Mouse (Mus musculus) heart, embryonic 16.5 days (tissue): Measurements from ENCODE around the gene Ptprk. TPM values are rescaled to one million over a fixed set of nuclear protein-coding genes. Genes with fewer than 3 reads are reported as not detected.
A peak's percentile ranks its signal among the peaks of the same experiment; 100 is the strongest.

Experiments used
- ATAC-seq: fragments of 200-750 bp; cut with Nextera tagmentation; replicated peaks from 2 replicates; pipeline ENCODE4 v1.8.0; 2017; ENCODE audit warnings: moderate number of reproducible peaks; ENCODE audit not compliant: insufficient read depth, low FRiP score; ENCODE audit errors: extremely low read depth
- H3K27ac ChIP-seq: fragments of 300-500 bp; sonication (generic); 2 replicates; pipeline ENCODE4 v1.5.1; 2014; ENCODE audit warnings: mild to moderate bottlenecking, low read length, control low read depth, moderate library complexity
- H3K27me3 ChIP-seq: fragments of 300-500 bp; sonication (generic); 2 replicates; pipeline ENCODE4 v1.6.1; 2014; ENCODE audit warnings: low read length, mixed read lengths; ENCODE audit not compliant: control insufficient read depth, insufficient read depth
- H3K36me3 ChIP-seq: fragments of 300-500 bp; sonication (generic); 2 replicates; pipeline ENCODE4 v1.6.1; 2014; ENCODE audit not compliant: control insufficient read depth, insufficient read depth
- H3K4me1 ChIP-seq: fragments of 300-500 bp; sonication (generic); 2 replicates; pipeline ENCODE4 v1.6.1; 2014; ENCODE audit warnings: low read length, mixed read lengths; ENCODE audit not compliant: control insufficient read depth, insufficient read depth
- H3K4me2 ChIP-seq: fragments of 300-500 bp; sonication (generic); 2 replicates; pipeline ENCODE4 v1.6.1; 2014; ENCODE audit warnings: low read depth, mild to moderate bottlenecking, control low read depth, low read length
- H3K4me3 ChIP-seq: fragments of 300-500 bp; sonication (generic); 2 replicates; pipeline ENCODE4 v1.5.1; 2014; ENCODE audit warnings: mild to moderate bottlenecking, control low read depth, low read length
- H3K9ac ChIP-seq: fragments of 300-500 bp; sonication (generic); 2 replicates; pipeline ENCODE4 v1.6.1; 2014; ENCODE audit warnings: low read length, control low read depth
- H3K9me3 ChIP-seq: fragments of 300-500 bp; sonication (generic); replicated peaks from 2 replicates; pipeline ENCODE4 v1.6.1; 2016; ENCODE audit warnings: low read length; ENCODE audit not compliant: control insufficient read depth
- WGBS: fragments of 180-500 bp; shearing (Covaris S2); extraction: QIAGEN DNeasy Blood & Tissue Kit; methylation state at CpG from one replicate; pipeline ENCODE4 v1.1.7; 2014; 5-methylcytosine and 5-hydroxymethylcytosine counted together
- polyA plus RNA-seq: library from polyadenylated mRNA; unstranded; fragments of >200 nt; fragmentation: Nextera tagmentation; extraction: Ambion mirVana; gene quantifications from 2 replicates; pipeline ENCODE4 v1.2.1, GENCODE M21; 2015

Gene Ptprk
- polyA plus RNA-seq, 1 experiment from 2014 or later: 42.5 TPM

- Histone ChIP-seq H3K9ac (no peak overlapping the region), H3K27ac (peak overlapping the region; percentile 53), H3K27me3 (no peaks in the 10 kb centered on the region), H3K9me3 (no peaks in the 10 kb centered on the region), H3K4me3 (no peak overlapping the region), H3K4me1 (peaks cover 10% of the 10 kb centered on the region; the same call in 1 of the 2 replicates), H3K36me3 (no peaks in the 10 kb centered on the region), H3K4me2 (no peak overlapping the region)
- no peak for ATAC-seq
- 59% methylated on average over 3 of the region's 3 CpGs for WGBS
Observed at GRCm38 (mm10) chr10:28518297-28518696, 443.7 kb downstream of the Ptprk start.

- no peak for ATAC-seq
- Histone ChIP-seq H3K36me3 (no peaks in the 10 kb centered on the region), H3K4me2 (no peak overlapping the region), H3K4me3 (no peak overlapping the region), H3K9ac (no peak overlapping the region), H3K9me3 (no peaks in the 10 kb centered on the region), H3K4me1 (peaks cover 18% of the 10 kb centered on the region), H3K27me3 (no peaks in the 10 kb centered on the region), H3K27ac (no peak overlapping the region)
- WGBS: 70% methylated on average over 1 of the region's 1 CpGs
Observed at GRCm38 (mm10) chr10:28519861-28520260, 445.2 kb downstream of the Ptprk start.

- H3K4me3 ChIP-seq: peak overlapping the region; percentile 16; the same call in 1 of the 2 replicates
- peak overlapping the region; percentile 41 for H3K4me2 ChIP-seq
- 31% methylated on average over 14 of the region's 14 CpGs for WGBS
- ATAC-seq: peak; percentile 90
- H3K36me3 ChIP-seq: no peaks in the 10 kb centered on the region
- no peak overlapping the region for H3K9ac ChIP-seq
- no peaks in the 10 kb centered on the region for H3K27me3 ChIP-seq
- peak overlapping the region; percentile 84 for H3K27ac ChIP-seq
- peaks cover 8% of the 10 kb centered on the region for H3K4me1 ChIP-seq
- H3K9me3 ChIP-seq: no peaks in the 10 kb centered on the region
Observed at GRCm38 (mm10) chr10:28523992-28524735, 449.5 kb downstream of the Ptprk start.

GRCm38 (mm10) chr10:28540595-28540994 is 466.0 kb downstream of the Ptprk start:
- H3K9me3 ChIP-seq: no peaks in the 10 kb centered on the region
- 38% methylated on average over 4 of the region's 4 CpGs for WGBS
- H3K36me3 ChIP-seq: no peaks in the 10 kb centered on the region
- ATAC-seq: no peak
- no peaks in the 10 kb centered on the region for H3K4me1 ChIP-seq
- 0 out of 2 replicates have a peak overlapping the region, but pooled peaks have one; percentile 21 for H3K27ac ChIP-seq
- H3K4me2 ChIP-seq: 0 out of 2 replicates have a peak overlapping the region, but pooled peaks have one; percentile 5
- H3K9ac ChIP-seq: no peak overlapping the region
- no peak overlapping the region for H3K4me3 ChIP-seq
- no peaks in the 10 kb centered on the region for H3K27me3 ChIP-seq

- Histone ChIP-seq H3K4me3 (no peak overlapping the region), H3K27ac (no peak overlapping the region), H3K9me3 (no peaks in the 10 kb centered on the region), H3K4me2 (no peak overlapping the region), H3K9ac (no peak overlapping the region), H3K36me3 (no peaks in the 10 kb centered on the region), H3K27me3 (no peaks in the 10 kb centered on the region), H3K4me1 (no peaks in the 10 kb centered on the region)
- no peak for ATAC-seq
- 72% methylated on average over 1 of the region's 1 CpGs for WGBS
Observed at GRCm38 (mm10) chr10:28542754-28543153, 468.1 kb downstream of the Ptprk start.

- H3K27ac ChIP-seq: no peak overlapping the region
- WGBS: 64% methylated on average over 4 of the region's 4 CpGs
- H3K4me1 ChIP-seq: no peaks in the 10 kb centered on the region
- no peak overlapping the region for H3K4me2 ChIP-seq
- H3K4me3 ChIP-seq: no peak overlapping the region
- H3K9me3 ChIP-seq: no peaks in the 10 kb centered on the region
- H3K27me3 ChIP-seq: no peaks in the 10 kb centered on the region
- ATAC-seq: no peak
- H3K36me3 ChIP-seq: no peaks in the 10 kb centered on the region
- no peak overlapping the region for H3K9ac ChIP-seq
Observed at GRCm38 (mm10) chr10:28550549-28550948, 475.9 kb downstream of the Ptprk start.

GRCm38 (mm10) chr10:28552068-28552467 is 477.4 kb downstream of the Ptprk start:
- Histone ChIP-seq H3K36me3 (no peaks in the 10 kb centered on the region), H3K9me3 (no peaks in the 10 kb centered on the region), H3K27me3 (no peaks in the 10 kb centered on the region), H3K4me2 (no peak overlapping the region), H3K4me3 (no peak overlapping the region), H3K27ac (no peak overlapping the region), H3K9ac (no peak overlapping the region), H3K4me1 (no peaks in the 10 kb centered on the region)
- no peak for ATAC-seq
- WGBS: 92% methylated on average over 2 of the region's 2 CpGs

GRCm38 (mm10) chr10:28564110-28564674 is 489.6 kb downstream of the Ptprk start:
- no peak for ATAC-seq
- Histone ChIP-seq H3K36me3 (no peaks in the 10 kb centered on the region), H3K4me1 (no peaks in the 10 kb centered on the region), H3K4me3 (no peak overlapping the region), H3K9me3 (no peaks in the 10 kb centered on the region), H3K4me2 (no peak overlapping the region), H3K27ac (no peak overlapping the region), H3K27me3 (no peaks in the 10 kb centered on the region), H3K9ac (no peak overlapping the region)
- whole genome bisulfite sequencing: 90% methylated on average over 3 of the region's 3 CpGs

- no peaks in the 10 kb centered on the region for H3K27me3 ChIP-seq
- no peak overlapping the region for H3K4me2 ChIP-seq
- H3K27ac ChIP-seq: no peak overlapping the region
- no peak overlapping the region for H3K4me3 ChIP-seq
- H3K9ac ChIP-seq: no peak overlapping the region
- WGBS: 69% methylated on average over 4 of the region's 4 CpGs
- no peaks in the 10 kb centered on the region for H3K4me1 ChIP-seq
- H3K9me3 ChIP-seq: no peaks in the 10 kb centered on the region
- no peak for ATAC-seq
- H3K36me3 ChIP-seq: peaks cover 7% of the 10 kb centered on the region; the same call in 1 of the 2 replicates
Observed at GRCm38 (mm10) chr10:28566378-28566777, 491.8 kb downstream of the Ptprk start.
